Mouse (Mus musculus) midbrain, embryonic 14.5 days (tissue): Measurements from ENCODE around the gene Cfap206. TPM values are rescaled to one million over a fixed set of nuclear protein-coding genes. Genes with fewer than 3 reads are reported as not detected.
"Not testable (repeated sequence)": the region's sequence is repeated elsewhere in the genome, so short reads cannot be mapped to it uniquely, and the experiment has no call there.

Source experiments
- ATAC-seq: fragments of 200-750 bp; cut with Nextera tagmentation; 2 replicates; pipeline ENCODE4 v1.8.0; 2017; ENCODE audit warnings: moderate number of reproducible peaks, moderate library complexity; ENCODE audit not compliant: low FRiP score, low TSS enrichment
- DNase-seq: peaks from one replicate; pipeline ENCODE4 v3.0.0-alpha.2; 2015
- H3K27ac ChIP-seq: fragments of 300-500 bp; sonication (generic); replicated peaks from 2 replicates; pipeline ENCODE4 v1.5.1; 2014; ENCODE audit warnings: mild to moderate bottlenecking, low read depth, low read length, moderate library complexity
- H3K27me3 ChIP-seq: fragments of 300-500 bp; sonication (generic); 2 replicates; pipeline ENCODE4 v1.6.1; 2014; ENCODE audit warnings: low read length, control low read depth, mixed read lengths; ENCODE audit not compliant: control insufficient read depth, insufficient read depth
- H3K36me3 ChIP-seq: fragments of 300-500 bp; sonication (generic); 2 replicates; pipeline ENCODE4 v1.6.1; 2014; ENCODE audit warnings: low read length, control low read depth; ENCODE audit not compliant: control insufficient read depth, insufficient read depth
- H3K4me1 ChIP-seq: fragments of 300-500 bp; sonication (generic); 2 replicates; pipeline ENCODE4 v1.6.1; 2014; ENCODE audit warnings: mild to moderate bottlenecking, antibody characterized with exemption, low read length, control low read depth; ENCODE audit not compliant: control insufficient read depth, insufficient read depth
- H3K4me2 ChIP-seq: fragments of 300-500 bp; sonication (generic); 2 replicates; pipeline ENCODE4 v1.6.1; 2014; ENCODE audit warnings: mild to moderate bottlenecking, low read length, moderate library complexity
- H3K4me3 ChIP-seq: fragments of 300-500 bp; sonication (generic); replicated peaks from 2 replicates; pipeline ENCODE4 v1.5.1; 2014; ENCODE audit warnings: low read depth, low read length
- H3K9ac ChIP-seq: fragments of 300-500 bp; sonication (generic); replicated peaks from 2 replicates; pipeline ENCODE4 v1.6.1; 2014; ENCODE audit warnings: mild to moderate bottlenecking, low read length, moderate library complexity
- H3K9me3 ChIP-seq: fragments of 300-500 bp; sonication (generic); 2 replicates; pipeline ENCODE4 v1.6.1; 2016; ENCODE audit warnings: low read length, control low read depth, mixed read lengths; ENCODE audit not compliant: control insufficient read depth
- WGBS: fragments of 180-500 bp; shearing (Covaris S2); extraction: QIAGEN DNeasy Blood & Tissue Kit; methylation state at CpG from one replicate; pipeline ENCODE4 v1.1.7; 2014; 5-methylcytosine and 5-hydroxymethylcytosine counted together
- polyA plus RNA-seq: library from polyadenylated mRNA; unstranded; fragments of >200 nt; fragmentation: Nextera tagmentation; extraction: Ambion mirVana; gene quantifications from 2 replicates; pipeline ENCODE4 v1.2.1, GENCODE M21; 2014

The Cfap206 gene
- 1.4 and 1.7 TPM in 2 replicates for polyA plus RNA-seq

DNA sequence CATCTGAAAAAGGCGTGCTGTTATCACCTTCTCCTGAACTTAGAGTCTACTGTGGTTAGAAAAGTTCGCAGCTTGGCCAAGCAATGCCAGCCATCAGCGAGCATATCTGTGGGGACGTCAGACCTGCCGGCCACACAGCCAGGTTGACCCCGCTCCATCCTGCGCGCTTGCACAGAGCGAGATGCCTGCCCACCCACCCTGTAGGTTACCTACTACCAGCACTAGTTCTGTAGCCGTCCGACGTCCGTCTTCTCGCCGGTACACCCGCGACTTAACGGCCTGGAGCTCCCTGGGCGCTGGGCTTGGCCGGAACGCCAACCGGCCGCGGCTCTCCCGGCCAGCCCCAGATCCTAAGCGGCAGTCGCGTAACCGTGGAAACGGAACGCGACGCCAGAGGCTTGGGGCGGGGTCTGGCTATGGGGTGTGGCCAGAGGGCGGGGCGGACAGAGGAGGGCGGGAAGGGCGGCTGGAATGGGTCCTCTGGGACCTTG is at the start of gene Cfap206:
Gene Cfap206 (minus strand): TSS at position 356 of the 491 bp plus-strand sequence.
- H3K9me3 ChIP-seq: no peaks in the 10 kb centered on the region
- peak; percentile 84 for DNase-seq
- no peaks in the 10 kb centered on the region for H3K36me3 ChIP-seq
- H3K4me2 ChIP-seq: peak within 1 kb of the TSS; percentile 87
- H3K4me1 ChIP-seq: peaks cover 8% of the 10 kb centered on the region; the same call in 1 of the 2 replicates
- peak; percentile 87 for ATAC-seq
- H3K9ac ChIP-seq: peak within 1 kb of the TSS; percentile 55; the same call in 1 of the 2 replicates
- no peaks in the 10 kb centered on the region for H3K27me3 ChIP-seq
- WGBS: under 1% methylated on average over 38 of the region's 38 CpGs
- H3K4me3 ChIP-seq: peak within 1 kb of the TSS; percentile 47
- H3K27ac ChIP-seq: no peak within 1 kb of the TSS

DNA sequence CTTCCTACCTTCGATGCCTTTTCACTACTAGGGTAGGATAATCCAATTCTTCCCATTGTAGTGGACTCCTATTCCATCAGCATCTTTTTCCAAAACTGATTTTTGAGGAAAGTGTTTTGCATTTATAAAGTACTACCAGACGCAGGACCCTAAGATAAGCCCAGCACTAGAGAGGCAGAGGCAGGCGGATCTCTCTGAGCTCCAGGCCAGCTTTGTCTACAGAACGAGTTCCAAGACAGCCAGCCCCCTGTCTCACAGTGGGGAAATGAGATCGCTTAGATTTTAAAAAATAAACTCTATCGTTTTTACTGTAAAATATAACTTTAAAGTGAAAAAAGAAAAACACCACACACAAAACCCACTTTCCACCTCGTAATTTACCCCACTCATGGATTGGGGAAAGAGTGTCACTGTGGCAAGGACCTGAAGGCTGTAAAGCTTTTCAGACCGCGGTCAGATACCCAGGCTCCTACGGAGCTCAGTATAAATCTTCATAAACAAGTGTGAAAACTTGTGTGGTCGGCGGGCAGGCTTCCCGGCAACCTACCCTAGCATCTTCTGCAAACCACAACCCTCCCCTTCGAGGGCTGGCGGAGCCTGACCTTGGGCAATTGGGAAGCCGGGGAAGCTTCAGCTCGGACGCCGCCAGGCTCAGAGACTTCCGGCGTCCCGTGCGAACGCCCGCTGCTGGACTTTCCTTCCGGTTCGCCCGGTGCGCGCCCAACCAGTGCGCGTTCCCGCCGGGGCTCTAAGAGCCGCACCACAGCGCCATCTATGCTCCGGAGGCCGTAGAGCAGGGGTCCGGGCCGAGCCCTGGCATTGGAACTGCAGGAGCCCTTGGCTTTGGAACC is 47.9 kb upstream of the Cfap206 start, which contains the start of gene Smim8:
Gene Smim8 (minus strand): TSS at position 747 of the 851 bp plus-strand sequence.
- 5% methylated on average over 40 of the region's 40 CpGs for WGBS
- peak; percentile 92 for ATAC-seq
- H3K27ac ChIP-seq: peak within 1 kb of the TSS; percentile 84

DNA sequence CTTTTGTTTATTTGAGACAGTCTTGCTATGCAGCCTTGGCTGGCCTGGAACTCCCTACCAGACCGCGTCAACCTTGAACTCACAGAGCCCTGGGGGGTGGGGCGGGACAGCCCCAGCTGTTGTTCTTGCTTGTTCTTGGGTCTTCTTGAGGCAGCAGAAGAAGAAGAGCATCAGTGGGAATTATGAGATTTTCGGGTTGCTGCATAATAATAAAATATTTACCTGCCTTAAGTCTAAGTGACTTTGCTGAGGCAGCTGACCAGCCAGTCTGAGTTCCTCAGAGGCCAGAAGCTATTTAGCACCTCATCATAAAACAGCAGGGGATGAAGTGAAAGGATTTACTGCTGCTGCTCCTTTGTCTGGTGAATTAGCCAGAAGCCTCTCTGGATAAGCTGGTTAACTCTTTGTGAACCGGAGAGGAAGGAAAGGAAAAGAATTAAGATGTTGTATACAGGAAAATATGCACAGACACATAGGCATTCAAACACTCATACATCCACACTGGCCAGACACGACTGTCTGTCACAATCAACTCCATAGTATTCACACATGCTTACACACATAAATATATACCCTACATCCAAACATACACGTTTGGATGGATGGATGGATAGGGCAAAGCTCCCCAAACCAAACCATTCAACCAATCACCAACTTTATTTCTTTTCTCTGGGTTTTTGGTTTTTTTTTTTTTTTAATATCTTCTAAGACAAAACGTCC is 41.8 kb upstream of the Cfap206 start:
- Histone ChIP-seq H3K36me3 (peaks cover 14% of the 10 kb centered on the region), H3K4me2 (0 out of 2 replicates have a peak overlapping the region, but pooled peaks have one; percentile 15), H3K4me3 (no peak overlapping the region), H3K27me3 (no peaks in the 10 kb centered on the region), H3K9me3 (no peaks in the 10 kb centered on the region), H3K4me1 (0 out of 2 replicates have a peak, but pooled peaks cover 2% of the 10 kb centered on the region), H3K9ac (no peak overlapping the region), H3K27ac (0 out of 2 replicates have a peak overlapping the region, but pooled peaks have one; percentile 32)
- 5% methylated on average over 8 of the region's 8 CpGs for WGBS
- peak; percentile 34; the same call in 1 of the 2 replicates for ATAC-seq
- peak; percentile 67 for DNase-seq

More for the DNA sequence above, 47.9 kb upstream of the Cfap206 start, which contains the start of gene Smim8:
- DNase-seq: peak; percentile 98
- Histone ChIP-seq H3K4me3 (peak within 1 kb of the TSS; percentile 63), H3K4me2 (peak within 1 kb of the TSS; percentile 79), H3K36me3 (no peaks in the 10 kb centered on the region), H3K9me3 (no peaks in the 10 kb centered on the region), H3K4me1 (no peaks in the 10 kb centered on the region), H3K9ac (peak within 1 kb of the TSS; percentile 70), H3K27me3 (no peaks in the 10 kb centered on the region)

DNA sequence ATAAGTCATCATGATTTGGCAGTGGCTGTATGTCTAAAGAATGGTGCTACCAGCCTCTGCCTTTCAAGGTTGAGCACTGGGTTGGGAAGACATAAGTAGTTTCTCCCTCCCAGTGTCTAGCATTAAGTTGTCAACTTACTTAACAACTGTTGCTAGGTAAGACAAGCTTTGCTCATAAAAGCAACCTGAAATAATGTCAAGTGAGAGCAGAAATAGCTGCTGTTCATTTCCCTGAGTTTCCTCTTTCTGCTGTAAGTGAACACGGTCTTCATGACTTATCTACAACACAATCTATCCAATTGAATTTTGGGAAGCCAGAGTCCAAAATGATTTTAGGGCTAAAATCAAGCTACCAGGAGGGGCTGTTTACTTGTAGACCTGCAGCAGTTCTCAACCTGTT is 26.2 kb upstream of the Cfap206 start, which contains the start of gene Gm136:
Gene Gm136 (minus strand): TSS at position 101 of the 400 bp plus-strand sequence.
- H3K4me3 ChIP-seq: no peak within 1 kb of the TSS
- no peaks in the 10 kb centered on the region for H3K36me3 ChIP-seq
- H3K4me2 ChIP-seq: no peak within 1 kb of the TSS
- DNase-seq: no peak
- no peaks in the 10 kb centered on the region for H3K4me1 ChIP-seq
- no peak within 1 kb of the TSS for H3K27ac ChIP-seq
- no peaks in the 10 kb centered on the region for H3K9me3 ChIP-seq
- WGBS: 95% methylated on average over 1 of the region's 1 CpGs
- ATAC-seq: no peak
- no peak within 1 kb of the TSS for H3K9ac ChIP-seq
- H3K27me3 ChIP-seq: no peaks in the 10 kb centered on the region

DNA sequence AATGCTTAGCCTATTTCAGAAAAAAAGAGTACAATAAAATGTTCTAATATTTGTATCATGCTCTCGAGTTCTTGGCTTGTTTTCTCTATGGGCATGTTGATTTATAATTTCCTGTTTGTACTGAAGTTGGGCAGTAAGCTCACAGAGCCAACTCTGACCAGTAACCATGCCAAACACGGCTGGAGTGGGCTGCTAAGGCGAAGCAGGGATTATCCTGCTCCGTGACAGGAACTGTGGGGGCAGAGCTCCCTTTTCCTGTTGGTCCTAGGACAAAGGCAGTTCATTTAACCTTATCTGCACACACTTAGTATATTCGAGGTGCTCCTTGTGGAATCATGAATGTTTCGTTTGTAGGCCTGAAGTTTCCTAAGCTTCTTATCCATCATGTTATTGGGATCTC is 19.2 kb upstream of the Cfap206 start:
- H3K36me3 ChIP-seq: no peaks in the 10 kb centered on the region
- no peak overlapping the region for H3K4me3 ChIP-seq
- no peak overlapping the region for H3K4me2 ChIP-seq
- no peak for DNase-seq
- no peak overlapping the region for H3K9ac ChIP-seq
- no peak for ATAC-seq
- WGBS: 58% methylated on average over 6 of the region's 6 CpGs
- no peaks in the 10 kb centered on the region for H3K9me3 ChIP-seq
- no peak overlapping the region for H3K27ac ChIP-seq
- H3K27me3 ChIP-seq: no peaks in the 10 kb centered on the region
- no peaks in the 10 kb centered on the region for H3K4me1 ChIP-seq

DNA sequence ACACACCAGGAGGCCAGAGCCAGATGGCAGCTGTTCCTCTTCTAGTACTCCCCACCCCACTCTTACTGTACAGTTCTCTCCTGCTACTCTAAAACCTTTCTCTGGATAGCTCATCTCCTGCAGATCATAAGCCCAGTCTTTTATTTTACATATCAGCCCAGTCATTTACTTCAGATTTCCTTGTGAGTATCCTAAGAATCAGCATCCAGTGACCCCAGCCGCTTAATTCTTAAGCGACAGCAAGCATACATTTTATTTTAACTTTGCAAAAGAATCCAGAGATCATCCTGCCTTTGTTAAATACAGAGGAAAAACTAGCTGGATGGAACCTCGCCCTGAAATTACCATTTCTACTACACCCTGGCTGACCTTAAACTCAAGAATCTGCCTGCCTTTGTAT is 4.5 kb upstream of the Cfap206 start:
- H3K36me3 ChIP-seq: no peaks in the 10 kb centered on the region
- no peak for DNase-seq
- H3K4me3 ChIP-seq: no peak overlapping the region
- no peaks in the 10 kb centered on the region for H3K9me3 ChIP-seq
- peaks cover 8% of the 10 kb centered on the region; the same call in 1 of the 2 replicates for H3K4me1 ChIP-seq
- no peak overlapping the region for H3K27ac ChIP-seq
- WGBS: 76% methylated on average over 3 of the region's 3 CpGs
- no peak for ATAC-seq
- no peak overlapping the region for H3K9ac ChIP-seq
- no peak overlapping the region for H3K4me2 ChIP-seq
- no peaks in the 10 kb centered on the region for H3K27me3 ChIP-seq

DNA sequence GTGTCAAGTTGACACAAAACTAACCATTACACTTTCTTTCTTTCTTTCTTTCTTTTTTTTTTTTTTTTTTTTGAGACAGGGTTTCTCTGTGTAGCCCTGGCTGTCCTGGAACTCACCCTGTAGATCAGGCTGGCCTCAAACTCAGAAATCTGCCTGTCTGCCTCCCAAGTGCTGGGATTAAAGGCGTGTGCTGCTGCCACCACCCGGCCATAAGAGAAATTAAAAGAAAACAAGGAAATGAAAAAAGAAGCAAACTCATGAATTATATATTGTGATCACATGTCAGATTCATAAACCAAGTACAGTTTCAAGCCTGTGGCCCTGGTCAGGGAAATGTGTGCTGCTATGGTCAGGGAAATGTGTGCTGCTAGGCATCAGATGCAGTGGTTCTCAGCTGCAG is 3.4 kb upstream of the Cfap206 start:
- H3K9ac ChIP-seq, DNase-seq, H3K4me2 ChIP-seq, H3K27ac ChIP-seq, H3K36me3 ChIP-seq, H3K4me1 ChIP-seq, H3K9me3 ChIP-seq, ATAC-seq, H3K27me3 ChIP-seq, H3K4me3 ChIP-seq: not testable (repeated sequence)
- WGBS: 39% methylated on average over 2 of the region's 2 CpGs

DNA sequence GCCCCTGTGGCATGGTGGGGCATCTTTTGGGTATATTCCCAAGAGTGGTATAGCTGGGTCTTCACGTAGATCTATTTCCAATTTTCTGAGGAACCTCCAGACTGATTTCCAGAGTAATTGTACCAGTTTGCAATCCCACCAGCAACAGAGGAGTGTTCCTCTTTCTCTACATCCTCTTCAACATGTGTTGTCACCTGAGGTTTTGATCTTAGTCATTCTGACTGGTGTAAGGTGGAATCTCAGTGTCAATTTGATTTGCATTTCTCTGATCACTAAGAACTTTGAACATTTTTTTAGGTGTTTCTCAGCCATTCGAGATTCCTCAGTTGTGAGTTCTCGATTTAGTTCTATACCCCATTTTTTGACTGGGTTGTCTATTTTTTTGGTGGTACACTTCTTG is 4.3 kb downstream of the Cfap206 start:
- WGBS: 92% methylated on average over 3 of the region's 3 CpGs

More for the DNA sequence above, 4.3 kb downstream of the Cfap206 start:
- H3K36me3 ChIP-seq, H3K9ac ChIP-seq, H3K4me3 ChIP-seq, H3K4me2 ChIP-seq, H3K27me3 ChIP-seq, H3K27ac ChIP-seq, H3K4me1 ChIP-seq, DNase-seq, H3K9me3 ChIP-seq, ATAC-seq: not testable (repeated sequence)
